Mouse (Mus musculus) hematopoietic multipotent progenitor cell, adult 10-12 weeks (in vitro differentiated cells): ENCODE measurements around the gene Pla2g2e. TPM values are rescaled to one million over a fixed set of nuclear protein-coding genes. Genes with fewer than 3 reads are reported as not detected.

ENCODE experiments used
- polyA plus RNA-seq: library from polyadenylated mRNA; stranded (reverse); fragments of >175 nt; gene quantifications from 2 replicates; pipeline ENCODE4 v1.2.3, GENCODE M21; 2012; ENCODE audit warnings: low replicate concordance

The Pla2g2e gene
- polyA plus RNA-seq = 0.34 TPM in 1 of 2 replicates, not detected in the other

DNA sequence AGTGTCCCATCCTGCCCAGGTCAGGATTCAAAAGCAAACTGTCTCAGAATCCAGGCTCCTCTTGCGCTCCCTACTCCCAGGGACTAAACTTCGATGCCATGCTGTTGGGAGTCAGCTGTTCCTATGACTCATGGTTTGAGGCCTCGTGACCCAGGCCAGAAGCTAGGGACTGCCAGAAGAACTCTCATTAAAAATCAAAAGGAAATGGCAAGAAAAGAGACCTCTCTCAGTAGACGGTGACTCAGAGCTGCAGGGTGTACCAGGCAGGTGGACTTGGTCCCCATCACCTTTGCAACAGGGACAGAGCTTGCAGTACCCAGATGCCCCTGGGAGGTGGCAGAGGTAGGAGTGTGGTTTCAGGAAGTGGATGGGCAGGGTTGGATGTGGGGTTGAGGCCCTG is at the start of gene Pla2g2e:
Gene Pla2g2e (plus strand): TSS at position 212 of the 400 bp plus-strand sequence.

DNA sequence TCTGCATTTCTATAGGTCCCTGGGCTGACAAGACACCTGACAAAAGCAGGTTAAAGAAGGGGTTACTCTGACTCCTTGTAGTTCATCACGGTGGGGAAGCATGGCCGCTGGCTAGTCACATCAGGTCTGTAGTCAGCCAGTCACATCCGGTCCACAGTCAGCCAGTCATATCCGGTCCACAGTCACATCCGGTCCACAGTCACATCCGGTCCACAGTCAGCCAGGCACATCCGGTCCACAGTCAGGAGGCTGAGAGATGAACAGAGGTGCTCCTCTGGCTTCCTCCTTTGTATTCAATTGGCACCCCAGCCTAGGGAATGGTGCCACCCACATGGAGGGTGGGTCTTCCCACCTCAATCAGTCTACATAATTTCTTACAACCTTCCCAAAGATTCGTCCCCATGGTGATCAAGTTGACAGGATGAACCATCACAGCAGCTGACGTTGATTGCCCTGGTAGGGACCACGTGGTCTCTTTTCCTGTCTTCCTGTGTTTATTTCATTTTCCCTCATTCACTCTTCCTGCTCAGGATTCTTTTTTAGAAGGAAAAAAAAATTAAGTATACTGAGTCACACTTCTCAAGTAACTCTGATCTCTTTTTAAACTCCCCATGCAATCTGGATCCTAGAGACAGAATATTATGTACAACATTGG is 14.3 kb upstream of the Pla2g2e start, which contains the start of gene Pla2g5:
Gene Pla2g5 (minus strand): TSS at position 139 of the 655 bp plus-strand sequence.

DNA sequence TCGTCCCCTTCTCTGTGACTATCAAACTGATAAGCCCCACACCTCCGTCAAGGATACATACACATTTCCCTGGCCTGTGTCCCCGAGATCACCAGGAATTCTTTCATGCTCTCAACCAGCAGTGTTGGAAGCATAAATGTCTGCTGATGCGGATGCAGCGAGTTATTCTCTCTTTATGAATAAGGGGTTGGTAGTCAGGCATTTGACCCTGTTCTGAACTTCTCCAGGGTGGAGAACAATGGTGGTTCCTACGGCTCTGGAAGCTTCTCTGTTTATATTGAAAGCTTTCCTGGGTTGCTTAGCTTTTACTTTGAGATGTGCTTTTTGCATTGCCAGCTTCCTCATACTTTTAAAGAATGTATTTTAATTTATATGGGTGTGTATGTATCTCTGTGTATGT is 3.9 kb upstream of the Pla2g2e start, which contains the start of gene Gm13030:
Gene Gm13030 (minus strand): TSS at position 101 of the 400 bp plus-strand sequence.

DNA sequence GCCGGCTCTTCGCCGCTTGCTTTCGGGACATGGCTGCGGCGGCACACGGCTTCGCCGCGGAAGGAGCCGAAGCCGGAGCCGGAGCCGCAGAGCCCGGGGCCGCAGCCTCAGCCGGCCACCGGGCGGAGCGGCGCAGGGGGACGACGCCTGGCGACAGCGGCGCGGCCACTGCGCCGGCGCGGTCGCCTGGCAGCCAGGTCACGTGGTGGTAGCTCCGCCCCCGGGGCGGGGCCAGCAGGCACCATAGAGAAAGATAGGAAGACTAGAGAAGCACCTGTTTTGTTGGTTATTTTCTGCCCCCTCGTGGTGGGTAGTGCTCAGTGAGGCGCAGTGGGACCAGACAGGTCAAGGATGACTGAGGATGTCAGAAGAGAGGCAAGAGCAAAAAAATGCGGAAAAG is 36.1 kb downstream of the Pla2g2e start, which contains the start of gene Otud3:
Gene Otud3 (minus strand): TSS at position 149 of the 400 bp plus-strand sequence.

Other genes with a start within 250 kb of the Pla2g2e start
- gene Vwa5b1, start 242.1 kb upstream of the Pla2g2e start, polyA plus RNA-seq = not detected in 2 replicates
- gene Pla2g2c, start 153.2 kb upstream of the Pla2g2e start, polyA plus RNA-seq = not detected in 2 replicates
- not detected in 2 replicates for gene Ubxn10, start 140.8 kb upstream of the Pla2g2e start, polyA plus RNA-seq
- gene Pla2g2f, start 120.3 kb upstream of the Pla2g2e start, polyA plus RNA-seq = not detected in 2 replicates
- gene Pla2g2d, start 102.2 kb upstream of the Pla2g2e start, polyA plus RNA-seq = 0.61 and 1.1 TPM in 2 replicates
- 2.4 TPM in 1 of 2 replicates, not detected in the other for gene Pla2g5, start 14.5 kb upstream of the Pla2g2e start, polyA plus RNA-seq
- gene Gm13030, start 4.0 kb upstream of the Pla2g2e start, polyA plus RNA-seq = not detected in 2 replicates
- gene Otud3, start 36.0 kb downstream of the Pla2g2e start, polyA plus RNA-seq = 6.4 and 13.1 TPM in 2 replicates
- not detected in 2 replicates for gene Rnf186, start 89.2 kb downstream of the Pla2g2e start, polyA plus RNA-seq
- 21.0 and 21.1 TPM in 2 replicates for gene Tmco4, start 94.9 kb downstream of the Pla2g2e start, polyA plus RNA-seq
- 0.13 TPM in 1 of 2 replicates, not detected in the other for gene Htr6, start 197.6 kb downstream of the Pla2g2e start, polyA plus RNA-seq
- gene Nbl1, start 215.1 kb downstream of the Pla2g2e start, polyA plus RNA-seq = 2.0 and 6.6 TPM in 2 replicates